Mouse (Mus musculus) hindbrain, postnatal 0 days (tissue): ENCODE measurements around the gene Myom1. TPM values are rescaled to one million over a fixed set of nuclear protein-coding genes. Genes with fewer than 3 reads are reported as not detected.
A peak's percentile ranks its signal among the peaks of the same experiment; 100 is the strongest.

Source experiments
- ATAC-seq: fragments of 200-750 bp; cut with Nextera tagmentation; 2 replicates; pipeline ENCODE4 v1.8.0; 2017; ENCODE audit warnings: mild to moderate bottlenecking, moderate TSS enrichment, moderate library complexity
- DNase-seq: peaks from one replicate; pipeline ENCODE4 v3.0.0-alpha.2; 2015; ENCODE audit warnings: low spot score
- H3K27ac ChIP-seq: fragments of 300-500 bp; sonication (generic); 2 replicates; pipeline ENCODE4 v1.5.1; 2014; ENCODE audit warnings: mild to moderate bottlenecking
- H3K27me3 ChIP-seq: fragments of 300-500 bp; sonication (generic); 2 replicates; pipeline ENCODE4 v1.6.1; 2014; ENCODE audit warnings: low read length, mixed read lengths; ENCODE audit not compliant: insufficient read depth
- H3K36me3 ChIP-seq: fragments of 300-500 bp; sonication (generic); 2 replicates; pipeline ENCODE4 v1.6.1; 2014; ENCODE audit warnings: low read length, mixed read lengths; ENCODE audit not compliant: insufficient read depth
- H3K4me1 ChIP-seq: fragments of 300-500 bp; sonication (generic); 2 replicates; pipeline ENCODE4 v1.6.1; 2014; ENCODE audit warnings: antibody characterized with exemption, low read length, mixed read lengths; ENCODE audit not compliant: insufficient read depth
- H3K4me2 ChIP-seq: fragments of 300-500 bp; sonication (generic); 2 replicates; pipeline ENCODE4 v1.6.1; 2014; ENCODE audit warnings: low read depth, mild to moderate bottlenecking, low read length, moderate library complexity, mixed read lengths
- H3K4me3 ChIP-seq: fragments of 300-500 bp; sonication (generic); 2 replicates; pipeline ENCODE4 v1.5.1; 2014; ENCODE audit warnings: low read length
- H3K9ac ChIP-seq: fragments of 300-500 bp; sonication (generic); replicated peaks from 2 replicates; pipeline ENCODE4 v1.6.1; 2014; ENCODE audit warnings: mild to moderate bottlenecking, low read length, moderate library complexity, mixed read lengths
- H3K9me3 ChIP-seq: fragments of 300-500 bp; sonication (generic); 2 replicates; pipeline ENCODE4 v1.6.1; 2016; ENCODE audit warnings: low read length, mixed read lengths
- CTCF ChIP-seq: IDR thresholded peaks from 2 replicates; pipeline ENCODE4 v1.5.1; 2016; ENCODE audit warnings: antibody characterized with exemption, control low read depth, low read depth
- WGBS: fragments of 180-500 bp; shearing (Covaris S2); extraction: QIAGEN DNeasy Blood & Tissue Kit; methylation state at CpG from one replicate; pipeline ENCODE4 v1.1.7; 2014; 5-methylcytosine and 5-hydroxymethylcytosine counted together
- polyA plus RNA-seq: library from polyadenylated mRNA; unstranded; fragments of >200 nt; fragmentation: Nextera tagmentation; extraction: Ambion mirVana; gene quantifications from 2 replicates; pipeline ENCODE4 v1.2.1, GENCODE M21; 2015
- total RNA-seq: library from RNA; depleted of rRNA; stranded (reverse); fragments of >200 nt; gene quantifications from 2 replicates; pipeline ENCODE4 v1.2.3, GENCODE M21; 2014

Myom1 gene
- total and polyA plus RNA-seq, 2 experiments from 2014 or later, result 0.90 to 1.7 TPM

DNA sequence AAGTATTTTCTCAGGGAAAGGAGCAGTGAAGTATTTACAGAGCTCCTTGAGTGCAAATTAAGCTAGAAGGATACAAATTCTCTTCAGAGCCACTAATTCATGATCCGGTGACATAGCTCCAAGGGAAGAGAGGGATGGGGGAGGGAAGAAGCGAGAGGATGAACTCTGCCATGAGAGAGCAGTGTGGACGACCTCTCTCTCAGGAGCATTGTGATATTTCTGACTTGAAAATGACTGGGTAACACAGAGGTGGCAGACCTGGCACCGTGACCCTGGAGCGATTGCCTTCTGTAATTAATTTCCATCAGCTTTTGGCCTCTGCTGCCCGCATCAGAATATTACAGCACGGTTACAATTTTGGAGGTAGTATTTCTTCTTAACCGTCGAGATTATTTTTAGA is 17.4 kb downstream of the Myom1 start:
- H3K4me1 ChIP-seq, result no peaks in the 10 kb centered on the region
- no peak overlapping the region for H3K4me3 ChIP-seq
- no peaks in the 10 kb centered on the region for H3K27me3 ChIP-seq
- H3K36me3 ChIP-seq, result no peaks in the 10 kb centered on the region
- no peak for TF ChIP-seq CTCF
- H3K9ac ChIP-seq, result 0 out of 2 replicates have a peak overlapping the region, but pooled peaks have one; percentile 3
- no peak overlapping the region for H3K4me2 ChIP-seq
- ATAC-seq (no peak), DNase-seq (no peak)
- H3K9me3 ChIP-seq, result no peaks in the 10 kb centered on the region
- H3K27ac ChIP-seq, result no peak overlapping the region
- WGBS, result 65% methylated on average over 9 of the region's 9 CpGs

GRCm38 (mm10) chr17:71022841-71023240 is 20.4 kb downstream of the Myom1 start:
- TF ChIP-seq CTCF, result no peak
- ATAC-seq, result no peak

GRCm38 (mm10) chr17:71024071-71024470 is 21.6 kb downstream of the Myom1 start:
- no peak for DNase-seq
- no peak for ATAC-seq
- Histone ChIP-seq H3K4me3 (no peak overlapping the region), H3K36me3 (no peaks in the 10 kb centered on the region), H3K27me3 (no peaks in the 10 kb centered on the region), H3K4me1 (no peaks in the 10 kb centered on the region), H3K4me2 (no peak overlapping the region), H3K9ac (no peak overlapping the region), H3K9me3 (no peaks in the 10 kb centered on the region), H3K27ac (no peak overlapping the region)
- TF ChIP-seq CTCF, result no peak
- WGBS, result 92% methylated on average over 10 of the region's 10 CpGs

More at GRCm38 (mm10) chr17:71022841-71023240, 20.4 kb downstream of the Myom1 start:
- H3K27ac ChIP-seq, result no peak overlapping the region
- H3K27me3 ChIP-seq, result no peaks in the 10 kb centered on the region
- DNase-seq, result no peak
- no peak overlapping the region for H3K4me2 ChIP-seq
- no peak overlapping the region for H3K9ac ChIP-seq
- H3K36me3 ChIP-seq, result no peaks in the 10 kb centered on the region
- H3K4me3 ChIP-seq, result no peak overlapping the region
- WGBS, result 89% methylated on average over 13 of the region's 13 CpGs
- no peaks in the 10 kb centered on the region for H3K9me3 ChIP-seq
- no peaks in the 10 kb centered on the region for H3K4me1 ChIP-seq

GRCm38 (mm10) chr17:71025922-71026321 is 23.5 kb downstream of the Myom1 start:
- Histone ChIP-seq H3K27me3 (no peaks in the 10 kb centered on the region), H3K9ac (no peak overlapping the region), H3K4me3 (no peak overlapping the region), H3K36me3 (no peaks in the 10 kb centered on the region), H3K4me2 (no peak overlapping the region), H3K4me1 (no peaks in the 10 kb centered on the region), H3K9me3 (no peaks in the 10 kb centered on the region), H3K27ac (no peak overlapping the region)
- no peak for ATAC-seq
- 80% methylated on average over 8 of the region's 8 CpGs for WGBS
- TF ChIP-seq CTCF, result no peak
- no peak for DNase-seq

GRCm38 (mm10) chr17:71027186-71027585 is 24.8 kb downstream of the Myom1 start:
- no peak overlapping the region for H3K27ac ChIP-seq
- H3K9me3 ChIP-seq, result no peaks in the 10 kb centered on the region
- ATAC-seq, result no peak
- H3K27me3 ChIP-seq, result no peaks in the 10 kb centered on the region
- H3K4me2 ChIP-seq, result no peak overlapping the region
- 97% methylated on average over 3 of the region's 3 CpGs for WGBS
- H3K9ac ChIP-seq, result no peak overlapping the region
- TF ChIP-seq CTCF, result no peak
- no peak overlapping the region for H3K4me3 ChIP-seq
- no peaks in the 10 kb centered on the region for H3K36me3 ChIP-seq
- H3K4me1 ChIP-seq, result no peaks in the 10 kb centered on the region
- no peak for DNase-seq

DNA sequence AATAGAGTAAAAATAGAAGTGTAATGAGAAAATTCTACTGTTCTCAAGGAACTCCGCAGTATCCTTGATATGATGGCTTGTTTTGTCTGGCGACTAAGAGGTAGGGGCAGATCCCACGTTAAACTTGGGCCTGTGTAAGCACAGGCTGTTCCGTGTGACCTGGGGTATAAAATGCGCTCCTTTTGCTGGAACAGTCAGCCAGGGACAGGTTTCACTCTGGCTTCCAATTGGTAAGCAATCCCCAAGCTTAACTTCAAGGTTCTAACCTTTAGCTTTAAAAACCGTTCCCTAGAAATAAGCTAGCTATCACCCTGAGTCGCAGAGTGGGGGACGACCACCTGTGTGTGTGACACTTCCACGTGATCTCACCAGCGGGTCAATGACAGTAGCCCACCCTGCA is 30.3 kb downstream of the Myom1 start:
- no peak overlapping the region for H3K27ac ChIP-seq
- no peak overlapping the region for H3K4me2 ChIP-seq
- ATAC-seq, result no peak
- no peak overlapping the region for H3K9ac ChIP-seq
- 90% methylated on average over 10 of the region's 10 CpGs for WGBS
- H3K9me3 ChIP-seq, result no peaks in the 10 kb centered on the region
- no peaks in the 10 kb centered on the region for H3K36me3 ChIP-seq
- no peak for TF ChIP-seq CTCF
- H3K27me3 ChIP-seq, result no peaks in the 10 kb centered on the region
- no peak overlapping the region for H3K4me3 ChIP-seq
- DNase-seq, result no peak
- H3K4me1 ChIP-seq, result no peaks in the 10 kb centered on the region

DNA sequence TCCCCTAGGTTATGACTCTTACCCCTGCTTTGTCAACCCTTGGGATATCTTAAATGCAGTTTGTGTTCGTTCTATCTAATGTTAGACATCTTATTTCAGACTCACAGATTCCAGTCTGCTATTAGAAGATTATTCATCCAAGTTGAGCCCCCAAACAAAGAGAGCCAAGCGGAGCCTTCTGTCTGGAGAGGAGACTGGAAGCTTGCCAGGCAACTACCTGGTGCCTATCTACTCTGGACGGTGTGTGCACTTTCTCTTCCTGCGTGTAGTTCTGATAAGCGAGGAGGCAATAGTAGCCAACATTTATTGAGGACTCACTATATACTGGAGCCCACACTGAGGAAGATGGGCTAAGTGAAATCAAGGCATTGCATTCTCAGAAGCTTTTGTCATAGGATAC is 32.0 kb downstream of the Myom1 start:
- Histone ChIP-seq H3K4me3 (no peak overlapping the region), H3K9ac (no peak overlapping the region), H3K4me2 (no peak overlapping the region), H3K27me3 (no peaks in the 10 kb centered on the region), H3K27ac (no peak overlapping the region), H3K4me1 (no peaks in the 10 kb centered on the region), H3K36me3 (no peaks in the 10 kb centered on the region), H3K9me3 (no peaks in the 10 kb centered on the region)
- 76% methylated on average over 5 of the region's 5 CpGs for WGBS
- DNase-seq (no peak), ATAC-seq (no peak)
- TF ChIP-seq CTCF, result no peak
